Mouse (Mus musculus) gastrocnemius, postnatal 25 days (tissue): ENCODE results near the gene Rbfox2. TPM values are rescaled to one million over a fixed set of nuclear protein-coding genes. Genes with fewer than 3 reads are reported as not detected.

Source experiments
- total RNA-seq, 2 experiments: library from RNA; stranded (reverse); gene quantifications; 1 replicate in 1 of 2; 2 replicates in 1 of 2; pipeline ENCODE4 v1.2.3; 2021

Rbfox2 gene
- total RNA-seq, 2 experiments from 2014 or later, result 63.8 to 81.0 TPM

Other genes starting within 250 kb of the Rbfox2 start
- gene Apol7a, start 92.1 kb upstream of the Rbfox2 start, total RNA-seq, result under 1 TPM; 0.31 to 0.46 TPM
- gene Apol9a, start 104.1 kb upstream of the Rbfox2 start, total RNA-seq, result not detected
- 1 to 10 TPM; 2.2 to 2.5 TPM for gene Apol7b, start 140.5 kb upstream of the Rbfox2 start, total RNA-seq
- not detected for gene Apol10a, start 170.0 kb upstream of the Rbfox2 start, total RNA-seq
- gene Apol11a, start 201.3 kb upstream of the Rbfox2 start, total RNA-seq, result not detected
- gene Apol7c, start 226.3 kb upstream of the Rbfox2 start, total RNA-seq, result not detected